Mouse (Mus musculus) sigmoid colon, adult 10 weeks (tissue): ENCODE results near the gene Ooep. TPM values are rescaled to one million over a fixed set of nuclear protein-coding genes. Genes with fewer than 3 reads are reported as not detected.

Source experiments
- polyA plus RNA-seq: library from polyadenylated mRNA; stranded (reverse); fragments of 350-450 nt; fragmentation: Illumina TruSeq; extraction: RNeasy Lipid Tissue Mini Kit (QIAGEN cat#74804); gene quantifications from one replicate; pipeline ENCODE4 v1.2.3, GENCODE M21; 2014; ENCODE audit warnings: low read depth, low replicate concordance

The Ooep gene
- 0.91 TPM for polyA plus RNA-seq

DNA sequence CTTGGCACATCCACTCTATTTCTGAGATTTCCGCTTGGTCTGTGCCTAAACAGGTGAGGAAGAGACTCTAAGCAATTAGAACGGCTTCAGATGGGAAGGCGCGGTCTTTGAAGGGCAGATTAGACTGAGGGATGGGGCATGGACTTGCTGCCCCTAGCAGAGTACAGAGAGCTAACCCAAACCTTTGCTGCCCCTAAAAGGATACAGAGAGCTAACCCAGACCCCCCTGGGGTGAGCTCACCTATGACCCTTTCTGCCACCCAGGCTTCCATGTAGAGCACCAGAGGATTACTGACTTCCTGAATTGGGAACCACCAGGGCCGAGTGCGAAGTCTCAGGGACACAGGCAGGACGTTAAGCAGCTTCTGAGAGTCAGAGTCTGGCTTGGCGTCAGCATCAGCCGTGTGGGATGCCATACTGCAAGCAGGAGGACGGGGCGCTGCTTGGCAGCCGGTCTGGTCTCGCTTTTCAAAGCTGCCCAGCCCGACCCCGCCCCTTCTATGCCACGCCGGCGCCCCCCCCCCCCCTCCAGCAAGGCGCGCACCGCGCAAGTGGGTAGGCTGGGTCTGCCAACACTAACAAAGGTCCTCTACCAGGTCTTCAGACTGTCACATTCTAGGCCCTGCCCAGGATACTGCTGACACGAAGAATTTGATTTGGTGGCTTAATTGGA, at the start of gene Ooep:
Gene Ooep (minus strand): TSS at position 613 of the 673 bp plus-strand sequence.

DNA sequence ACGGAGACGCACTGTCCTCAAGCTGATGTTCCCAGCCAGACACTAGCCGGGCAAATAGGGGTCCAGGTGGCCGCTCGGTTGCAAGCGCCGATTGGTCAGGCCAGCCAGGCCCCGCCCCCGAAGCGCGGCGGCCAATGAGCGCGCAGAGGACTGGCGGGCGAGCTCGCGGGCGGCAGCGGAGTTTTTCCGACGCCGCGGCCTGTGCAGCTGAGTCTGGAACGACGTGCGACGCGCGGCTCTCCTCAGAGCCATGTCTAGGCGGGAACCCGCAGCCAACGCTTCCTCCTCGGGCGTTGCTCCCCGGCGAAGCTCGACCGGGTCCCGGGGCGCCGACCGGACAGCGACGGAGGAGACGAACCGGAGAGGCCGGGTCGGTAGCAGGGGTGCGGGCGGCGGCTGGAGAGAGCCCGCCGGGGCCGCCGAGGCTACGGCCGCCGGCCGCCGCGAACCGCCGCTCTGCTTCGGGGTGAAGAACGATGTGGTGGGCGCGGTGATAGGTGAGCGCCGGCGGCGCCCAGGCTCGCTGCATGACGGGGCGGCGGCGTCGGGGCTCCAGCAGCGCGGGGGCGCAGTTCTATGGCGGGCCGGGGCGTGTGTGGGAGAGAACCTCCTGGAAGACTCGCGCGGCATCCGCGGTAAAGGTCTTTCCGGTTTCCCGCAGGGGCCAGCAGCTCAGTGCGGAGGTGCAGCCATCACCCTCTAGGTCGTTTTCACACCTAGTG, 17.3 kb upstream of the Ooep start, which contains the start of gene Ddx43:
Gene Ddx43 (plus strand): TSS at position 148 of the 722 bp plus-strand sequence.

GRCm38 (mm10) chr9:78367959-78368358, 10.6 kb downstream of the Ooep start, which contains the start of gene Dppa5a:
Gene Dppa5a (minus strand): TSS chr9:78368177.

DNA sequence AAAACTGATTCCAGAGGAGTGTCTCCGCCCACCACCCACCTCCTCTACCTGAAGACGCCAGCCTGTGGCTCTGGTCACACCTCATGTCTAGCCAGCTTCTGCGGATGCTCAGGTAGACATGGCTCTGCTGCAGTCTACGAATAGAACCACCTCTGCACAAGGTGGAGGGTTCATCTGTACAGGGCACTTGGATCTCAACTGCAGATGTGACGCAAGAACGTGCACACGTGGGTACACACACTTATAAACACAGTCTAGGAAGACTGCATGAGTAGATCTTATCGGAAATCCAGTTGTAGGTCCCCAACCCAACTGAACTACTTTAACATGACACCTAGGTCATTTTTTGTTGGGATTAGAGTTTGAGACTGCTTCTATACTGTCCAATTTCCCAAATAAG, 22.9 kb downstream of the Ooep start, which contains the start of gene Gsta2:
Gene Gsta2 (minus strand): TSS at position 178 of the 400 bp plus-strand sequence.

GRCm38 (mm10) chr9:78327289-78327688, 51.2 kb downstream of the Ooep start, which contains the start of gene Omt2b:
Gene Omt2b (plus strand): TSS chr9:78327589.

Other genes with a start within 250 kb of the Ooep start
- 10.4 TPM for gene Gsta4, start 196.0 kb downstream of the Ooep start, polyA plus RNA-seq
- 24.7 TPM for gene Gsta1, start 148.1 kb downstream of the Ooep start, polyA plus RNA-seq
- gene Gm3776, start 121.6 kb downstream of the Ooep start, polyA plus RNA-seq = not detected
- not detected for gene Gm10639, start 88.8 kb downstream of the Ooep start, polyA plus RNA-seq
- gene Omt2a, start 63.9 kb downstream of the Ooep start, polyA plus RNA-seq = not detected
- gene Omt2b, start 51.1 kb downstream of the Ooep start, polyA plus RNA-seq = not detected
- not detected for gene Gsta2, start 22.9 kb downstream of the Ooep start, polyA plus RNA-seq
- not detected for gene Dppa5a, start 10.5 kb downstream of the Ooep start, polyA plus RNA-seq
- gene Ddx43, start 17.1 kb upstream of the Ooep start, polyA plus RNA-seq = 1.6 TPM
- 4.9 TPM for gene Cgas, start 64.5 kb upstream of the Ooep start, polyA plus RNA-seq
- 14.6 TPM for gene Mto1, start 69.5 kb upstream of the Ooep start, polyA plus RNA-seq
- not detected for gene Gm17324, start 70.1 kb upstream of the Ooep start, polyA plus RNA-seq
- 4,495 TPM for gene Eef1a1, start 110.4 kb upstream of the Ooep start, polyA plus RNA-seq
- gene Slc17a5, start 209.3 kb upstream of the Ooep start, polyA plus RNA-seq = 44.1 TPM
- gene Cd109, start 236.8 kb upstream of the Ooep start, polyA plus RNA-seq = 11.8 TPM